Mouse (Mus musculus): ENCODE results near the gene Sdk1.

GRCm38 (mm10) chr5:141415644-141416243 is 174.5 kb downstream of the Sdk1 start:
- TF ChIP-seq GATA1 (IDR thresholded peaks at IDR 0.05; ENCODE audit: borderline replicate concordance, low read length) (no peak), FLI1 (IDR thresholded peaks at IDR 0.05; ENCODE audit: low read length) (no peak)

Data from megakaryocyte, embryonic 14.5 days (primary cell).